Mouse (Mus musculus) midbrain, postnatal 0 days (tissue): ENCODE data around the gene Klk1b8. TPM values are rescaled to one million over a fixed set of nuclear protein-coding genes. Genes with fewer than 3 reads are reported as not detected.
"Not testable (repeated sequence)": the region's sequence is repeated elsewhere in the genome, so short reads cannot be mapped to it uniquely, and the experiment has no call there.

Source experiments
- ATAC-seq: fragments of 200-750 bp; cut with Nextera tagmentation; 2 replicates; pipeline ENCODE4 v1.8.0; 2017; ENCODE audit warnings: moderate number of reproducible peaks, mild to moderate bottlenecking, moderate TSS enrichment, moderate library complexity; ENCODE audit not compliant: low FRiP score
- DNase-seq: peaks from one replicate; pipeline ENCODE4 v3.0.0-alpha.2; 2015; ENCODE audit warnings: low spot score
- H3K27ac ChIP-seq: fragments of 300-500 bp; sonication (generic); 2 replicates; pipeline ENCODE4 v1.5.1; 2014; ENCODE audit warnings: low read depth, mild to moderate bottlenecking, low read length, mixed read lengths
- H3K27me3 ChIP-seq: fragments of 300-500 bp; sonication (generic); 2 replicates; pipeline ENCODE4 v1.6.1; 2014; ENCODE audit warnings: low read length, control low read depth, mixed read lengths; ENCODE audit not compliant: insufficient read depth
- H3K36me3 ChIP-seq: fragments of 300-500 bp; sonication (generic); 2 replicates; pipeline ENCODE4 v1.6.1; 2014; ENCODE audit warnings: low read length, control low read depth, mixed read lengths; ENCODE audit not compliant: insufficient read depth
- H3K4me1 ChIP-seq: fragments of 300-500 bp; sonication (generic); 2 replicates; pipeline ENCODE4 v1.6.1; 2014; ENCODE audit warnings: mild to moderate bottlenecking, control low read depth, antibody characterized with exemption, low read length, mixed read lengths; ENCODE audit not compliant: insufficient read depth
- H3K4me2 ChIP-seq: fragments of 300-500 bp; sonication (generic); 2 replicates; pipeline ENCODE4 v1.6.1; 2014; ENCODE audit warnings: low read depth, mild to moderate bottlenecking, low read length, mixed read lengths; ENCODE audit not compliant: poor library complexity, severe bottlenecking
- H3K4me3 ChIP-seq: fragments of 300-500 bp; sonication (generic); 2 replicates; pipeline ENCODE4 v1.5.1; 2014; ENCODE audit warnings: low read depth, mild to moderate bottlenecking, low read length, moderate library complexity
- H3K9ac ChIP-seq: fragments of 300-500 bp; sonication (generic); replicated peaks from 2 replicates; pipeline ENCODE4 v1.6.1; 2014; ENCODE audit warnings: mild to moderate bottlenecking, low read length, moderate library complexity, mixed read lengths; ENCODE audit not compliant: poor library complexity, severe bottlenecking
- H3K9me3 ChIP-seq: fragments of 300-500 bp; sonication (generic); 2 replicates; pipeline ENCODE4 v1.6.1; 2016; ENCODE audit warnings: low read length, control low read depth
- CTCF ChIP-seq: IDR thresholded peaks from 2 replicates; pipeline ENCODE4 v1.5.1; 2016; ENCODE audit warnings: antibody characterized with exemption, mild to moderate bottlenecking
- WGBS: fragments of 180-500 bp; shearing (Covaris S2); extraction: QIAGEN DNeasy Blood & Tissue Kit; methylation state at CpG from one replicate; pipeline ENCODE4 v1.1.7; 2014; 5-methylcytosine and 5-hydroxymethylcytosine counted together
- polyA plus RNA-seq: library from polyadenylated mRNA; unstranded; fragments of >200 nt; fragmentation: Nextera tagmentation; extraction: Ambion mirVana; gene quantifications from 2 replicates; pipeline ENCODE4 v1.2.1, GENCODE M21; 2015
- total RNA-seq: library from RNA; depleted of rRNA; stranded (reverse); fragments of >200 nt; gene quantifications from 2 replicates; pipeline ENCODE4 v1.2.3, GENCODE M21; 2014; rRNA removed

Gene Klk1b8
- total and polyA plus RNA-seq, 2 experiments from 2014 or later = not detected

DNA sequence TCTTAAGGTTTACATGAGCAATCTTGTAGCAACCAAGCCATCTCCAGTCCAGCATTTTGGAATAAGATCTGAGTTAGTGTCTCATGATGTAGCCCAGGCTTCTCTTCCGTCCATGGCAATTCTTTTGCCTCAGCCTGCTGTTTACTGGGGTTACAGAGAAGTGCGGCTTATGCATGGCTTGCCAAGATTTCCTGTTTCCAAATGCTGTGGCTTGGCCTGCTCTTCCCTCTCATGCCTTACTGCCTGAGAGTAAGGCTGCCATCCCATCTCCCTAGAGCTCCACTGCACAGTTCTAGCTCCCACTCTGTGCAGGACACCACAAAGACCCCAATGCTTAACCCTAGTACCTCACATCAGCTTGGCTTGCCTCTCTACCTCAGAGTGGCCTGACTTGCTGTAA is 17.1 kb downstream of the Klk1b8 start:
- Histone ChIP-seq H3K4me2 (no peak overlapping the region), H3K9ac (no peak overlapping the region), H3K27ac (no peak overlapping the region), H3K36me3 (no peaks in the 10 kb centered on the region), H3K27me3 (no peaks in the 10 kb centered on the region), H3K9me3 (no peaks in the 10 kb centered on the region), H3K4me1 (no peaks in the 10 kb centered on the region), H3K4me3 (no peak overlapping the region)
- no peak for TF ChIP-seq CTCF
- no peak for ATAC-seq
- 84% methylated on average over 2 of the region's 2 CpGs for WGBS
- DNase-seq = no peak

DNA sequence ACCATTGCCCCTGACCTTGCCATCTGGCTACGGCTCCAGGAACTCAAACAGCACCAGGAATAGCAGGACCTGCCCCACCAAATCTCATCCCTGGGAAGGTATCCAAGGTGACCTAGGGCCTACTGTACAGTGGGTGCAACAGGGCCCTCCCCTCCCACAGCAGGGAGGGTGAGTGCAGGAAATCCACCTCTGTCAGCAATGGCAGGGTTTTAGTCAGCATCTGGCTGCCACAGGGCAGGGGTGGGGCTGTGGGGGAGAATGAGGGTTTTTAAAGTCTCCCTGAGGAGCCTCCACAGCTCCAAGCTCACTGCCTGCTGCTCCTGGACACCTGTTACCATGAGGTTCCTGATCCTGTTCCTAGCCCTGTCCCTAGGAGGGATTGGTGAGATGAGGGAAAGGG is 25.3 kb downstream of the Klk1b8 start, which contains the start of gene Klk1b9:
Gene Klk1b9, plus strand, starts transcription at position 301 of the 400 bp plus-strand sequence.
- not testable (repeated sequence) for H3K9me3 ChIP-seq, H3K36me3 ChIP-seq, H3K4me1 ChIP-seq, H3K9ac ChIP-seq, H3K27ac ChIP-seq, H3K27me3 ChIP-seq, DNase-seq, H3K4me2 ChIP-seq, H3K4me3 ChIP-seq, ATAC-seq
- 71% methylated on average over 1 of the region's 1 CpGs for WGBS

DNA sequence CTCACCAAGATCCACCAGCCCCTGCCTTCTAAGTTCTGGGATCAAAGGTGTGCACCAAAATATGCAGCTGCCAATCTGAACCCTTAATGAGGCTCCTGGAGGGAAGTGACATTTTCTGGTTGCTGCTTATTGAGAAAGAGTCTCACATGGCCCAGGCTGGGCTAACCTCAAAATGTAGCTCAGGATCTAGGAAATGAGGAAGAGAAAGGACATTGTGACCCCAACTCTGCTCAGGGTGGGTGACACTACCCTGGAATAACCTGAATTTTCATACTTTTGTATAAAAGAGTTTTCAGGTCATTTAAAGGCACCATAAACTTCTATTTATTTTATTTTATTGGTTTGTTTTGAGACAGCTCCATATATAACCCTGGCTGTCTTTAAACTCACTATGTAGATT is 35.2 kb downstream of the Klk1b8 start:
- Histone ChIP-seq H3K36me3 (no peaks in the 10 kb centered on the region), H3K9me3 (no peaks in the 10 kb centered on the region), H3K27me3 (no peaks in the 10 kb centered on the region), H3K27ac (no peak overlapping the region), H3K4me2 (no peak overlapping the region), H3K9ac (no peak overlapping the region), H3K4me3 (no peak overlapping the region), H3K4me1 (no peaks in the 10 kb centered on the region)
- no peak for ATAC-seq
- TF ChIP-seq CTCF = no peak
- DNase-seq = no peak

DNA sequence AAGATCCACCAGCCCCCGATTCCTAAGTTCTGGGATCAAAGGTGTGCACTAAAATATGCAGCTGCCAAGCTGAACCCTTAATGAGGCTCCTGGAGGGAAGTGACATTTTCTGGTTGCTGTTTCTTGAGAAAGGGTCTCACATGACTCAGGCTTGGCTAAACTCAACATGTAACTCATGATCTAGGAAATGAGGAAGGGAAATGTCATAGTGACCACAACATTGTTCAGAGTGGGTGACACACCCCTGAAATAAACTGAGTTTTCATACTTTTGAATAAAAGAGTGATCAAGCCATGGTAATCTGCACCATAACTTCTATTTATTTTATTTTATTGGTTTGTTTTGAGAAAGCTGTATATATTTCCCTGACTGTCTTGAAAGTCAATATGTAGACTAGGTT is 44.4 kb downstream of the Klk1b8 start:
- H3K36me3 ChIP-seq, DNase-seq, ATAC-seq, H3K9ac ChIP-seq, H3K27me3 ChIP-seq, H3K27ac ChIP-seq, H3K4me1 ChIP-seq, H3K9me3 ChIP-seq, H3K4me2 ChIP-seq, H3K4me3 ChIP-seq: not testable (repeated sequence)
- WGBS = 60% methylated on average over 1 of the region's 1 CpGs

DNA sequence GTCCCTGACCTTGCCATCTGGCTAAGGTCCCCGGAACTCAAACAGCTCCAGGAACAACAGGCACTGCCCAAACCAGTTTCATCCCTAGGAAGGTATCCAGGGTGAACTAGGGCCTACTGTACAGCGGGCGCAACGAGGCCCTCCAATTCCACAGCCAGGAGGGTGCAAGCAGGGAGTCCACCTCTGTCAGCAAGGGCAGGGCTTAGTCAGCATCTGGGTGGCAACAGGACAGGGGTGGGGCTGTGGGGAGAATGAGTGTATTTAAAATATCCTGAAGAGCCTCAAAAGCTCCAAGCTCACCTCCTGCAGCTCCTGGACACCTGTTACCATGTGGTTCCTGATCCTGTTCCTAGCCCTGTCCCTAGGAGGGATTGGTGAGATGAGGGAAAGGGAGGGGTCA is 45.1 kb downstream of the Klk1b8 start, which contains the start of gene Klk1b11:
Gene Klk1b11, plus strand, starts transcription at position 301 of the 400 bp plus-strand sequence.
- not testable (repeated sequence) for H3K4me1 ChIP-seq, H3K9me3 ChIP-seq, ATAC-seq, DNase-seq, H3K9ac ChIP-seq, H3K27me3 ChIP-seq, H3K27ac ChIP-seq, H3K36me3 ChIP-seq, H3K4me2 ChIP-seq, H3K4me3 ChIP-seq
- 88% methylated on average over 4 of the region's 4 CpGs for WGBS

Other genes starting within 250 kb of the Klk1b8 start
- 0.22 TPM in 1 of 2 replicates, not detected in the other for gene Klk13, start 238.1 kb upstream of the Klk1b8 start, total RNA-seq
- 0.11 and 0.29 TPM in 2 replicates for gene Klk13, start 238.1 kb upstream of the Klk1b8 start, polyA plus RNA-seq
- gene Klk12, start 181.8 kb upstream of the Klk1b8 start, total RNA-seq = not detected in 2 replicates
- not detected in 2 replicates for gene Klk12, start 181.8 kb upstream of the Klk1b8 start, polyA plus RNA-seq
- gene Klk11, start 176.1 kb upstream of the Klk1b8 start, total RNA-seq = 0.19 TPM in 1 of 2 replicates, not detected in the other
- gene Klk11, start 176.1 kb upstream of the Klk1b8 start, polyA plus RNA-seq = not detected in 2 replicates
- gene Klk10, start 169.6 kb upstream of the Klk1b8 start, total RNA-seq = 0.66 TPM in 1 of 2 replicates, not detected in the other
- gene Klk10, start 169.6 kb upstream of the Klk1b8 start, polyA plus RNA-seq = 0.28 TPM in 1 of 2 replicates, not detected in the other
- not detected in 2 replicates for gene Klk9, start 158.8 kb upstream of the Klk1b8 start, total RNA-seq
- 0.15 TPM in 1 of 2 replicates, not detected in the other for gene Klk9, start 158.8 kb upstream of the Klk1b8 start, polyA plus RNA-seq
- gene Klk8, start 153.1 kb upstream of the Klk1b8 start, total RNA-seq = 6.7 and 9.5 TPM in 2 replicates
- 7.4 and 12.0 TPM in 2 replicates for gene Klk8, start 153.1 kb upstream of the Klk1b8 start, polyA plus RNA-seq
- gene Klk7, start 139.4 kb upstream of the Klk1b8 start, total RNA-seq = 0.14 and 0.16 TPM in 2 replicates
- gene Klk7, start 139.4 kb upstream of the Klk1b8 start, polyA plus RNA-seq = 0.15 and 0.16 TPM in 2 replicates
- not detected in 2 replicates for gene Klk6, start 126.2 kb upstream of the Klk1b8 start, total RNA-seq
- not detected in 2 replicates for gene Klk6, start 126.2 kb upstream of the Klk1b8 start, polyA plus RNA-seq
- gene Klk5, start 108.7 kb upstream of the Klk1b8 start, total RNA-seq = not detected in 2 replicates
- gene Klk5, start 108.7 kb upstream of the Klk1b8 start, polyA plus RNA-seq = not detected in 2 replicates
- 0.16 TPM in 1 of 2 replicates, not detected in the other for gene Klk4, start 69.5 kb upstream of the Klk1b8 start, total RNA-seq
- not detected in 2 replicates for gene Klk4, start 69.5 kb upstream of the Klk1b8 start, polyA plus RNA-seq
- not detected in 2 replicates for gene Klk15, start 16.9 kb upstream of the Klk1b8 start, total RNA-seq
- gene Klk15, start 16.9 kb upstream of the Klk1b8 start, polyA plus RNA-seq = not detected in 2 replicates
- not detected in 2 replicates for gene Klk1b1, start 16.1 kb downstream of the Klk1b8 start, total RNA-seq
- not detected in 2 replicates for gene Klk1b1, start 16.1 kb downstream of the Klk1b8 start, polyA plus RNA-seq
- not detected in 2 replicates for gene Klk1b9, start 25.4 kb downstream of the Klk1b8 start, total RNA-seq
- gene Klk1b9, start 25.4 kb downstream of the Klk1b8 start, polyA plus RNA-seq = not detected in 2 replicates
- gene Klk1b11, start 45.2 kb downstream of the Klk1b8 start, total RNA-seq = not detected in 2 replicates
- not detected in 2 replicates for gene Klk1b11, start 45.2 kb downstream of the Klk1b8 start, polyA plus RNA-seq
- gene Klk1b26, start 61.5 kb downstream of the Klk1b8 start, total RNA-seq = not detected in 2 replicates
- not detected in 2 replicates for gene Klk1b26, start 61.5 kb downstream of the Klk1b8 start, polyA plus RNA-seq
- not detected in 2 replicates for gene Klk1b27, start 101.6 kb downstream of the Klk1b8 start, total RNA-seq
- gene Klk1b27, start 101.6 kb downstream of the Klk1b8 start, polyA plus RNA-seq = not detected in 2 replicates
- gene Klk1b21, start 151.7 kb downstream of the Klk1b8 start, total RNA-seq = not detected in 2 replicates
- gene Klk1b21, start 151.7 kb downstream of the Klk1b8 start, polyA plus RNA-seq = not detected in 2 replicates
- not detected in 2 replicates for gene Klk1b22, start 162.0 kb downstream of the Klk1b8 start, total RNA-seq
- gene Klk1b22, start 162.0 kb downstream of the Klk1b8 start, polyA plus RNA-seq = not detected in 2 replicates
- not detected in 2 replicates for gene Klk1b16, start 186.1 kb downstream of the Klk1b8 start, total RNA-seq
- not detected in 2 replicates for gene Klk1b16, start 186.1 kb downstream of the Klk1b8 start, polyA plus RNA-seq
- gene Klk1b24, start 237.6 kb downstream of the Klk1b8 start, total RNA-seq = not detected in 2 replicates
- gene Klk1b24, start 237.6 kb downstream of the Klk1b8 start, polyA plus RNA-seq = not detected in 2 replicates
- gene Klk1b3, start 247.5 kb downstream of the Klk1b8 start, total RNA-seq = not detected in 2 replicates
- gene Klk1b3, start 247.5 kb downstream of the Klk1b8 start, polyA plus RNA-seq = not detected in 2 replicates